Mouse (Mus musculus) stomach, embryonic 16.5 days (tissue): Measurements from ENCODE around the gene Kat6b. TPM values are rescaled to one million over a fixed set of nuclear protein-coding genes. Genes with fewer than 3 reads are reported as not detected.

Source experiments
- ATAC-seq: fragments of 200-750 bp; cut with Nextera tagmentation; 2 replicates; pipeline ENCODE4 v1.8.0; 2017; ENCODE audit warnings: moderate number of reproducible peaks, moderate TSS enrichment; ENCODE audit not compliant: insufficient read depth, low FRiP score
- H3K27ac ChIP-seq: fragments of 300-500 bp; sonication (generic); 2 replicates; pipeline ENCODE4 v1.5.1; 2014; ENCODE audit warnings: low read length
- H3K27me3 ChIP-seq: fragments of 300-500 bp; sonication (generic); 2 replicates; pipeline ENCODE4 v1.6.1; 2014; ENCODE audit warnings: low read length, control low read depth, mixed read lengths; ENCODE audit not compliant: control insufficient read depth, insufficient read depth
- H3K36me3 ChIP-seq: fragments of 300-500 bp; sonication (generic); 2 replicates; pipeline ENCODE4 v1.6.1; 2014; ENCODE audit warnings: low read length; ENCODE audit not compliant: control insufficient read depth, insufficient read depth
- H3K4me1 ChIP-seq: fragments of 300-500 bp; sonication (generic); 2 replicates; pipeline ENCODE4 v1.6.1; 2014; ENCODE audit warnings: low read length, control low read depth, mixed read lengths; ENCODE audit not compliant: control insufficient read depth, insufficient read depth
- H3K4me2 ChIP-seq: fragments of 300-500 bp; sonication (generic); 2 replicates; pipeline ENCODE4 v1.6.1; 2014; ENCODE audit warnings: low read depth, low read length, mixed read lengths
- H3K4me3 ChIP-seq: fragments of 300-500 bp; sonication (generic); replicated peaks from 2 replicates; pipeline ENCODE4 v1.5.1; 2014; ENCODE audit warnings: mild to moderate bottlenecking, low read length
- H3K9ac ChIP-seq: fragments of 300-500 bp; sonication (generic); 2 replicates; pipeline ENCODE4 v1.6.1; 2014; ENCODE audit warnings: low read length
- H3K9me3 ChIP-seq: fragments of 300-500 bp; sonication (generic); replicated peaks from 2 replicates; pipeline ENCODE4 v1.6.1; 2016; ENCODE audit warnings: low read length, control low read depth; ENCODE audit not compliant: control insufficient read depth
- WGBS: fragments of 180-500 bp; shearing (Covaris S2); extraction: QIAGEN DNeasy Blood & Tissue Kit; methylation state at CpG from one replicate; pipeline ENCODE4 v1.1.7; 2014; 5-methylcytosine and 5-hydroxymethylcytosine counted together
- polyA plus RNA-seq: library from polyadenylated mRNA; unstranded; fragments of >200 nt; fragmentation: Nextera tagmentation; extraction: Ambion mirVana; gene quantifications from 2 replicates; pipeline ENCODE4 v1.2.1, GENCODE M21; 2015

Kat6b gene
- polyA plus RNA-seq, 1 experiment from 2014 or later = 12.5 TPM

- Histone ChIP-seq H3K4me3 (no peak overlapping the region), H3K9me3 (no peaks in the 10 kb centered on the region), H3K4me1 (peaks cover 27% of the 10 kb centered on the region), H3K27me3 (no peaks in the 10 kb centered on the region), H3K9ac (no peak overlapping the region), H3K4me2 (no peak overlapping the region), H3K27ac (peak overlapping the region; percentile 28), H3K36me3 (no peaks in the 10 kb centered on the region)
- 32% methylated on average over 3 of the region's 3 CpGs for WGBS
- ATAC-seq = no peak
Observed at GRCm38 (mm10) chr14:21523851-21524441, 42.7 kb downstream of the Kat6b start.

GRCm38 (mm10) chr14:21525674-21526073 lies 44.4 kb downstream of the Kat6b start:
- Histone ChIP-seq H3K4me3 (no peak overlapping the region), H3K4me2 (no peak overlapping the region), H3K27ac (peak overlapping the region; percentile 21; the same call in 1 of the 2 replicates), H3K4me1 (peaks cover 27% of the 10 kb centered on the region), H3K9ac (no peak overlapping the region), H3K9me3 (no peaks in the 10 kb centered on the region), H3K36me3 (no peaks in the 10 kb centered on the region), H3K27me3 (no peaks in the 10 kb centered on the region)
- WGBS = 66% methylated on average over 4 of the region's 4 CpGs
- no peak for ATAC-seq

GRCm38 (mm10) chr14:21533566-21533965 lies 52.3 kb downstream of the Kat6b start:
- Histone ChIP-seq H3K4me1 (no peaks in the 10 kb centered on the region), H3K9ac (no peak overlapping the region), H3K36me3 (no peaks in the 10 kb centered on the region), H3K4me3 (no peak overlapping the region), H3K27ac (no peak overlapping the region), H3K9me3 (no peaks in the 10 kb centered on the region), H3K4me2 (no peak overlapping the region), H3K27me3 (no peaks in the 10 kb centered on the region)
- no peak for ATAC-seq
- 60% methylated on average over 4 of the region's 4 CpGs for WGBS

- Histone ChIP-seq H3K27ac (no peak overlapping the region), H3K9me3 (no peaks in the 10 kb centered on the region), H3K27me3 (no peaks in the 10 kb centered on the region), H3K4me3 (no peak overlapping the region), H3K9ac (no peak overlapping the region), H3K4me1 (no peaks in the 10 kb centered on the region), H3K4me2 (no peak overlapping the region), H3K36me3 (no peaks in the 10 kb centered on the region)
- ATAC-seq = no peak
- 56% methylated on average over 2 of the region's 2 CpGs for WGBS
Observed at GRCm38 (mm10) chr14:21534066-21534465, 52.8 kb downstream of the Kat6b start.

GRCm38 (mm10) chr14:21534542-21535272 lies 53.5 kb downstream of the Kat6b start:
- H3K27ac ChIP-seq = no peak overlapping the region
- H3K27me3 ChIP-seq = no peaks in the 10 kb centered on the region
- no peaks in the 10 kb centered on the region for H3K36me3 ChIP-seq
- no peaks in the 10 kb centered on the region for H3K9me3 ChIP-seq
- no peak overlapping the region for H3K4me2 ChIP-seq
- no peak for ATAC-seq
- no peaks in the 10 kb centered on the region for H3K4me1 ChIP-seq
- WGBS = 82% methylated on average over 11 of the region's 11 CpGs
- H3K9ac ChIP-seq = no peak overlapping the region
- H3K4me3 ChIP-seq = no peak overlapping the region

GRCm38 (mm10) chr14:21536485-21537181 lies 55.4 kb downstream of the Kat6b start:
- 80% methylated on average over 11 of the region's 11 CpGs for WGBS
- Histone ChIP-seq H3K4me1 (no peaks in the 10 kb centered on the region), H3K36me3 (no peaks in the 10 kb centered on the region), H3K27ac (no peak overlapping the region), H3K9ac (no peak overlapping the region), H3K27me3 (no peaks in the 10 kb centered on the region), H3K9me3 (no peaks in the 10 kb centered on the region), H3K4me3 (no peak overlapping the region), H3K4me2 (no peak overlapping the region)
- ATAC-seq = 0 out of 2 replicates have a peak, but pooled peaks have one; percentile 29

- H3K4me1 ChIP-seq = no peaks in the 10 kb centered on the region
- 85% methylated on average over 3 of the region's 3 CpGs for WGBS
- no peak overlapping the region for H3K4me2 ChIP-seq
Observed at GRCm38 (mm10) chr14:21537838-21538237, 56.6 kb downstream of the Kat6b start.

GRCm38 (mm10) chr14:21539731-21540130 lies 58.5 kb downstream of the Kat6b start:
- Histone ChIP-seq H3K4me1 (no peaks in the 10 kb centered on the region; the same call in 1 of the 2 replicates), H3K36me3 (peaks cover 5% of the 10 kb centered on the region; the same call in 1 of the 2 replicates), H3K4me2 (no peak overlapping the region), H3K27ac (no peak overlapping the region), H3K9me3 (no peaks in the 10 kb centered on the region), H3K9ac (no peak overlapping the region), H3K27me3 (no peaks in the 10 kb centered on the region), H3K4me3 (no peak overlapping the region)
- no peak for ATAC-seq
- 88% methylated on average over 3 of the region's 3 CpGs for WGBS

More at GRCm38 (mm10) chr14:21537838-21538237, 56.6 kb downstream of the Kat6b start:
- H3K9me3 ChIP-seq = no peaks in the 10 kb centered on the region
- H3K27me3 ChIP-seq = no peaks in the 10 kb centered on the region
- H3K9ac ChIP-seq = no peak overlapping the region
- no peak overlapping the region for H3K4me3 ChIP-seq
- ATAC-seq = no peak
- H3K36me3 ChIP-seq = peaks cover 5% of the 10 kb centered on the region; the same call in 1 of the 2 replicates
- H3K27ac ChIP-seq = no peak overlapping the region

- Histone ChIP-seq H3K36me3 (peaks cover 5% of the 10 kb centered on the region; the same call in 1 of the 2 replicates), H3K27ac (no peak overlapping the region), H3K4me1 (peaks cover 3% of the 10 kb centered on the region), H3K9me3 (no peaks in the 10 kb centered on the region), H3K4me2 (no peak overlapping the region), H3K4me3 (no peak overlapping the region), H3K9ac (no peak overlapping the region), H3K27me3 (no peaks in the 10 kb centered on the region)
- 51% methylated on average over 3 of the region's 3 CpGs for WGBS
- ATAC-seq = no peak
Observed at GRCm38 (mm10) chr14:21540361-21540760, 59.1 kb downstream of the Kat6b start.
